Mouse (Mus musculus) thymus, postnatal 10 days (tissue): ENCODE results near the gene Mob2.
A peak's percentile ranks its signal among the peaks of the same experiment; 100 is the strongest.

Experiments
- DNase-seq, 2 experiments: peaks; one replicate each; pipeline ENCODE4 v3.0.0; 2021; ENCODE audit warnings: low spot score in 2 of 2

The Mob2 gene

GRCm38 (mm10) chr7:142060931-142061565 is at the start of gene Mob2:
Gene Mob2 (minus strand): TSS chr7:142061065.
- peak; percentile 68 to 81 for DNase-seq

- DNase-seq: no peak
Observed at GRCm38 (mm10) chr7:142104747-142105146, 43.9 kb upstream of the Mob2 start.

GRCm38 (mm10) chr7:142097776-142098175 is 36.9 kb upstream of the Mob2 start:
- peak; percentile 18 to 78 for DNase-seq

DNA sequence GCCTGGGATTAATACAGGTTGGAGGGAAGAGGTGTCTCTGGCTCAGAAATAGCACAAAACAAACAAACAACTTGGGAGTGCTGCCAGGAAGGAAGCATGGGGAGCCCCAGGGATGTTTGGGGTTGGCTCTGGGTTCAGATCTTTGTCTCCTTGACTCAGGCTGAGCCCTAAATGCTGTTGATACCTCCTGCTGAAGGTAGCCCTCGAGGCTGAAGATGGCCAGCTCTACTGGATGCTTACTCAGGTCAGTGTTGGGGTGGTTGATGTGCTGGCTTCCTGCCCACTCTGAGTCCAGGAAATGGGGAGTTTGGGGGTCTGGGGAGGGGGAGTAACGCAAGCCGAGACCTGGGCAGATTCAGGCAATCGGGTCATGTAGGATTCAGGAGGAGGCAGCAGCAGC is 35.8 kb upstream of the Mob2 start:
- no peak for DNase-seq

DNA sequence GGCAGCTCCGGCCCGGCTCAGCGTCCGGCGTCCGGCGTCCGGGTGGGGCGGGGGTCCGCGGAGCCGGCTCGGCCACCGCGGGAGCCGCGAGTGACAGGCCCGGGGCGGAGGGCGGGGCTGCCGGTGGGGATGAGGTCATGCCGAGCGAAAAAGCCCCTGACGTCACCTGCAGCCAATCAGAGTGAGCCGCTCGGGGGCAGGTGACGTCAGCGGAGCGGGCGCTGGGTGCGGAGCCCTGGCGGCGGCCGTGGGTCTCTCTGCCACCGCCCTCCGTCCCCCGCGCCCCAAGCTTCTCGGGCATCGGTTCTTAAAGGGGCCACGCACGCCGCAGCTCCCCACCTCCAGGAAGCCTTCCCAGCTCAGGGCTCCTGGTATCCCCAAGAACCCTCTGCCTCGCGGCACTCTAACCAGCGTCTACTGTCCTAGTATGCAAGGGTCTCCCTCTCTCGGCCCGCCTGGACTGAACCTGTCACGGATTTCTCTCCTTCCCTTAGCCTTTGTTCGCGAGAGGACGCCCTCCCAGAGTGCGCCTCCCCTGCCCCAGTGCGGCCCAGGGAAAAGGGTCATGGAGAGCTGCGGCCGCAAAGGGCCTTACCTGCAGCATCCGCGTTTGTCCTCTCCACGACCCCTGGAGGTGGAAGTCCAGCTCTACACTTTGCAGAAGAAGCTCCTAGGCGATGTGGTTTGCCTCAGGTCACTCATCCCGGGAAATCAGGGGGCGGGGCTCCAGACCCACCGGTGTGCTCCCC is 34.5 kb upstream of the Mob2 start, which contains the start of gene Dusp8:
Dusp8 (minus strand) TSS at position 661 of the 749 bp plus-strand sequence.
- DNase-seq: peak; percentile 75 to 86

GRCm38 (mm10) chr7:142094301-142095143 is 33.7 kb upstream of the Mob2 start:
- DNase-seq: peak; percentile 8 to 22

GRCm38 (mm10) chr7:142093696-142094240 is 32.9 kb upstream of the Mob2 start:
- no peak for DNase-seq

- no peak for DNase-seq
Observed at GRCm38 (mm10) chr7:142092991-142093390, 32.1 kb upstream of the Mob2 start.

GRCm38 (mm10) chr7:142091848-142092247 is 31.0 kb upstream of the Mob2 start:
- no peak for DNase-seq

GRCm38 (mm10) chr7:142089648-142090447 is 29.0 kb upstream of the Mob2 start:
- DNase-seq: no peak

- no peak for DNase-seq
Observed at GRCm38 (mm10) chr7:142088886-142089285, 28.0 kb upstream of the Mob2 start.

GRCm38 (mm10) chr7:142087069-142087652 is 26.3 kb upstream of the Mob2 start:
- no peak for DNase-seq

GRCm38 (mm10) chr7:142086159-142086905 is 25.5 kb upstream of the Mob2 start:
- DNase-seq: no peak

GRCm38 (mm10) chr7:142084820-142085219 is 24.0 kb upstream of the Mob2 start:
- no peak for DNase-seq

GRCm38 (mm10) chr7:142084395-142084794 is 23.5 kb upstream of the Mob2 start:
- DNase-seq: no peak

DNA sequence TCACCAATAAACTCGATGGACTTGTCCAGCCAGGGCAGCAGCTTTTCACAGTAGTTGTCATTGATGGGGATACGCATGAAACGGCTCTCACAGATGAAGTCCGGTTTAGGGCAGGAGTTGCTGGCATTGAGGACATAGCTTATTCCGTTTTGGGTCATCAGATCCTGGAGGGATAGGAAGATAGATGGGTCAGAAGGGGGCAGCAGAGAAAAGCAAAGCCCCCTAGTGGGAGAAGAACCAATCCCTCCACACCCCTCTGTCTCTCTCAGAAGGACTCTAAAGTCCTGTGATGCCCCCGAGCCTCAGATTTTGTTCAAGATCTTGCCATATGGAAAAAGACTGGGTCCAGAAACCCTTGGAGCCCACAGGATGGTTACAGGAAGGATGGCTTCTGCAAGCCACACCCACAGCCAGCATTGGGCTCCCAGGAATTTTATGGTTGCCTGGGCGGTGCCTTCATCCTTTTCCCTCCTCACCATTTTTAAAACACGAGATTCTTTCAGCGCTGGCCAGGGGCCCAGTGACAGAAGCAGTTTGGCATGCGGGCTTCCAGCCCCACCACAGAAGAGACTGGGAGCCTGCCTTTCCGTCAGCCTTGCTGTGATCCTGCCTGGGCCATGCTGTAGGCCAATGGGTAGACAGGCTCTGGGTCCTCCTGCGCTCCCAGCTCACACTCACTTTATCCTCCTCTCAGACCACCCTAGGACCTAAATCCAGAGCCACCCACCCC is 22.9 kb upstream of the Mob2 start:
- DNase-seq: no peak

- no peak for DNase-seq
Observed at GRCm38 (mm10) chr7:142082607-142083006, 21.7 kb upstream of the Mob2 start.

GRCm38 (mm10) chr7:142082179-142082578 is 21.3 kb upstream of the Mob2 start:
- no peak for DNase-seq

DNA sequence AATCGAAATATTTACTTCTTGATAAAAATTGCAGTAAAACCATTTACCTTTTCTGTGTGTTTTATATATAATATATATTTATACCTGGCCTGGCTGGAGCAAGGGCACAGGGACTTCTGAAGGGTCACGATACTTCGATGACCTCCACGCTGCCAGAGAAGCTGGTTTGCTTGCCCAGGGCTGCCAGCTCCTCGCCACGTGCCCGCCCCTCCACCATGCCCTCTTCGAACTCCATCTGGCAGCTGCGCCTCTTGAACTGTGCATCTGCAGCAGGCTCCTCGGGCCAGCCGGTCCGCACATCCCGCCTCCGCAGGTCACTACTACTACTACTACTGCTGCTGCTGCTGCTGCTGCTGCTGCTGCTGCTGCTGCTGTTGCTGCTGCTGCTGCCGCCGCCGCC is 20.9 kb upstream of the Mob2 start:
- no peak for DNase-seq
